Mouse (Mus musculus) MEL (cell line): ENCODE results near the gene Lamtor1.
A peak's percentile ranks its signal among the peaks of the same experiment; 100 is the strongest.

Experiments used
- ELF1 ChIP-seq: IDR thresholded peaks from 2 replicates; pipeline ENCODE4 v1.6.1; 2014; ENCODE audit warnings: low read depth, mild to moderate bottlenecking, inconsistent platforms, low read length, improper control_type of control experiment, moderate library complexity
- EP300 ChIP-seq, 2 experiments: IDR thresholded peaks; 2 replicates each; pipeline ENCODE4 v1.6.1; 2011; ENCODE audit warnings: improper control_type of control experiment in 2 of 2, low read length in 2 of 2, low read depth in 1 of 2, mild to moderate bottlenecking in 1 of 2
- ETS1 ChIP-seq: IDR thresholded peaks from 2 replicates; pipeline ENCODE4 v1.6.1; 2012; ENCODE audit warnings: low read depth, mild to moderate bottlenecking, inconsistent platforms, low read length, improper control_type of control experiment, moderate library complexity
- GATA1 ChIP-seq: IDR thresholded peaks from 2 replicates; pipeline ENCODE4 v1.6.1; 2011; ENCODE audit warnings: low read depth, low read length, improper control_type of control experiment
- HCFC1 ChIP-seq: IDR thresholded peaks from 2 replicates; pipeline ENCODE4 v1.6.1; 2012; ENCODE audit warnings: low read depth, mild to moderate bottlenecking, inconsistent platforms, low read length, improper control_type of control experiment, moderate library complexity
- MAFK ChIP-seq: IDR thresholded peaks from 2 replicates; pipeline ENCODE4 v1.6.1; 2011; ENCODE audit warnings: low read depth, mild to moderate bottlenecking, low read length, improper control_type of control experiment, borderline replicate concordance
- MAX ChIP-seq: IDR thresholded peaks from 2 replicates; pipeline ENCODE4 v1.6.1; 2011; ENCODE audit warnings: low read length, improper control_type of control experiment
- MEF2A ChIP-seq: IDR thresholded peaks from 2 replicates; pipeline ENCODE4 v1.6.1; 2014; ENCODE audit warnings: low read depth, mild to moderate bottlenecking, inconsistent platforms, low read length, improper control_type of control experiment; ENCODE audit not compliant: poor library complexity, insufficient replicate concordance, severe bottlenecking; ENCODE audit errors: extremely low read depth
- MYC ChIP-seq: IDR thresholded peaks from 2 replicates; pipeline ENCODE4 v1.6.1; 2011; ENCODE audit warnings: low read depth, mild to moderate bottlenecking, low read length, improper control_type of control experiment, moderate library complexity
- POLR2AphosphoS2 ChIP-seq: IDR thresholded peaks from 2 replicates; pipeline ENCODE4 v1.6.1; 2011; ENCODE audit warnings: low read length, improper control_type of control experiment
- RCOR1 ChIP-seq: IDR thresholded peaks from 2 replicates; pipeline ENCODE4 v1.6.1; 2012; ENCODE audit warnings: low read depth, mild to moderate bottlenecking, inconsistent platforms, low read length, improper control_type of control experiment
- SIN3A ChIP-seq: IDR thresholded peaks from 2 replicates; pipeline ENCODE4 v1.6.1; 2012; ENCODE audit warnings: low read length, improper control_type of control experiment, inconsistent platforms
- ZNF384 ChIP-seq: IDR thresholded peaks from 2 replicates; pipeline ENCODE4 v1.6.1; 2012; ENCODE audit warnings: low read depth, mild to moderate bottlenecking, inconsistent platforms, low read length, improper control_type of control experiment

GRCm38 (mm10) chr7:101905561-101906286, at the start of gene Lamtor1:
- TF ChIP-seq MAX = peak; percentile 99
- peak; percentile 85; the same call in 1 of the 2 replicates for TF ChIP-seq POLR2AphosphoS2
- peak; percentile 4; the same call in 1 of the 2 replicates for TF ChIP-seq GATA1
- no peak for TF ChIP-seq MAFK
- TF ChIP-seq HCFC1 = peak; percentile 88
- no peak for TF ChIP-seq RCOR1
- no peak for TF ChIP-seq MEF2A
- peak; percentile 59 for TF ChIP-seq ETS1
- TF ChIP-seq SIN3A = peak; percentile 94
- TF ChIP-seq ZNF384 = no peak
- TF ChIP-seq EP300 (IDR thresholded peaks at IDR 0.05; ENCODE audit: low read depth in 1 of 2, low read length in 2 of 2) = peak in 1 of 2 experiments; percentile 52; a peak in 2 of 4 replicates
- TF ChIP-seq MYC = peak; percentile 77
- TF ChIP-seq ELF1 = peak; percentile 90
